Mouse (Mus musculus): ENCODE data around the gene Urgcp. TPM values are rescaled to one million over a fixed set of nuclear protein-coding genes. Genes with fewer than 3 reads are reported as not detected.
A peak's percentile ranks its signal among the peaks of the same experiment; 100 is the strongest.
"Not testable (repeated sequence)": the region's sequence is repeated elsewhere in the genome, so short reads cannot be mapped to it uniquely, and the experiment has no call there.

Gene Urgcp
- polyA plus RNA-seq (2014; fragmentation: Nextera tagmentation; extraction: Ambion mirVana) = 17.6 and 18.2 TPM in 2 replicates

DNA sequence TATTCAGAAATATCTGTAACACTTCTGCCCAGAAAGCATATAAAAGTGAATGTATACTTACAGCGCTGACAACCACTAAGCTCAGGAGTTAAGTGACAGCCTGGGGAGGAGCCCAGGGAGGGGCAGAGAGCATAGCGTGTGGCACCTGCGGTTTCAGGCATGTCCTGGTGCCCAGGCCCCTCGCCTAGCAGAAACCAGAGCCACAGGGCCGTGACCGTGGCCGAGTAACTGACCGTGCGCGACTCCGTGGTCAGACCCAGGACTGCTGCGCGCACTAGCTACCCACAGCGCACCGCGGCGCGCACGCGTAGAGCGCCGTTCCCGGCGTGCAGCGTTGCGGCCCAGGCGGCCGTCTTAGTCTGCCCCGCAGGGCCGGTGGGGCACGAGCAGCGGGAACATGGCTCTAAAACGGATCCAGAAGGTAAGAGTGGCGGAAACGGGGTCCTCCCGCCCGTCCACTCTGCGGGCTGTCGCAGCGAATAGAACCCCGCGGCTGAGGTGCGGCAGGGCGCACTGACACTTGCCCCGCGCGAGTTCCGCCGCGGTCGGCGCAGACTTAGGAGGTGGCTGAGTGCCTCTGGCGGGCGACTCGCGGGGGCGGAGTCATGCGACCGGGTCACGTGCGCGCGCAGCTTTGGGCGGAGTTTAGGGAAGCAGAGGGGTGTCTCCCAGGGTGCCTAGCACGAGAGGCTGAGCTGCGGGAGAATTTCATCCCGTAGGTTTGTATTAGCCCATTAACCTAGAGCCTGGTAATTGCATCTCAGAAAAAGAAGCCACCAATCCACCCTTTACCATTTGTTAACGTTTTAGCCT, at the start of gene Urgcp:
Urgcp (minus strand) TSS at position 557 of the 813 bp plus-strand sequence.
- H3K4me3 ChIP-seq (ENCODE audit: low read depth, low read length) = peak within 1 kb of the TSS; percentile 91
- peaks cover 2% of the 10 kb centered on the region; the same call in 1 of the 2 replicates for H3K4me1 ChIP-seq (replicated peaks; ENCODE audit: control insufficient read depth, insufficient read depth, low read length)
- H3K27me3 ChIP-seq (replicated peaks; ENCODE audit: control insufficient read depth, insufficient read depth, low read length) = no peaks in the 10 kb centered on the region
- DNase-seq (ENCODE audit: low spot score) = peak; percentile 100
- H3K9me3 ChIP-seq (ENCODE audit: control insufficient read depth, low read length) = no peaks in the 10 kb centered on the region
- peak within 1 kb of the TSS; percentile 89 for H3K4me2 ChIP-seq (ENCODE audit: low read length)
- WGBS = under 1% methylated on average over 67 of the region's 68 CpGs
- peak; percentile 99 for ATAC-seq (replicated peaks; ENCODE audit: low FRiP score, low TSS enrichment, low read depth)
- no peaks in the 10 kb centered on the region for H3K36me3 ChIP-seq (ENCODE audit: control insufficient read depth, insufficient read depth, low read length)
- peak within 1 kb of the TSS; percentile 87 for H3K9ac ChIP-seq (ENCODE audit: low read length)
- H3K27ac ChIP-seq (ENCODE audit: low read depth) = peak within 1 kb of the TSS; percentile 93

DNA sequence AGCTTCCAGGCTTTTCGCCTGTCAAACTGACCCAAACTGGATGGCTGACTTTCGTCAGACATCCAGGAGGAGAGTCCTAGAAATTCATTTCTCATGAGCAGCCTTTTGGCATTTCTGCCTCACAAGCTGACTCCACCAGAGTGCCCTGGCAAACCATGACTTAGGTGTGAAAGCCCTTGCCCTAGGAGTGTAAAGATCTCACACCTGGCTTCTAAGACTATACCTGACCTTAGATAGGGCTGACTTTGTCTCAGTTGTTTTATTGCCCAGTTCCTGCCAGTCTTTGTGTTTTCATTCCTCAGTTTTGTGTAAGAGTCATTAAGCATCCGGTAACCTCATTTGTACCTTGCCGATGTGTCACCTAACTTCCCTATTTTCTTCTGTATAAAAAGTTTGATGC, 47.3 kb upstream of the Urgcp start:
- not testable (repeated sequence) for H3K27ac ChIP-seq (ENCODE audit: low read depth); H3K9me3 ChIP-seq (ENCODE audit: control insufficient read depth, low read length); H3K36me3 ChIP-seq (ENCODE audit: control insufficient read depth, insufficient read depth, low read length); H3K9ac ChIP-seq (ENCODE audit: low read length); DNase-seq (ENCODE audit: low spot score); H3K4me3 ChIP-seq (ENCODE audit: low read depth, low read length); H3K4me1 ChIP-seq (replicated peaks; ENCODE audit: control insufficient read depth, insufficient read depth, low read length); ATAC-seq (replicated peaks; ENCODE audit: low FRiP score, low TSS enrichment, low read depth); H3K4me2 ChIP-seq (ENCODE audit: low read length); H3K27me3 ChIP-seq (replicated peaks; ENCODE audit: control insufficient read depth, insufficient read depth, low read length)
- whole genome bisulfite sequencing = 81% methylated on average over 4 of the region's 4 CpGs

DNA sequence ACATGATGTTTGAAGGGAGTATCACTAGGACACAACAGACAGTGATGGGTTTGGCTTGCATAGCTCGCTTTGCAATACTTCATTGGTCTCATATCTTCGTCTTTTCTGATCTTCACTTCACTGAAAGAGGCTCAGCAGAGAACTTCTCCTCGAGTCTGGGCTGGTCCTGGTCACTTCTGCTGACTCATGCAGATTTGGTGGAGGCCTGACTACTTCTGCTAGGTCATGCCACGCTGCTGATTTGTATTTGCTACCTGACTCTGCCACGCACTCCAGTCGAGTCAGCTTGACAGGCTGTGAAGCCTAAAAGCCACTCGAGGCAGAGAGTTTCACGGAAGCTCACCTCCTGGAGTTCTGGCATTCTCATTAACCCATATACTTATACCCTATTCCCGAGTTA, 45.8 kb upstream of the Urgcp start:
- no peak for ATAC-seq (replicated peaks; ENCODE audit: low FRiP score, low TSS enrichment, low read depth)
- no peak for DNase-seq (ENCODE audit: low spot score)
- Histone ChIP-seq H3K9me3 (ENCODE audit: control insufficient read depth, low read length) (no peaks in the 10 kb centered on the region), H3K36me3 (ENCODE audit: control insufficient read depth, insufficient read depth, low read length) (no peaks in the 10 kb centered on the region), H3K9ac (ENCODE audit: low read length) (no peak overlapping the region), H3K27me3 (replicated peaks; ENCODE audit: control insufficient read depth, insufficient read depth, low read length) (no peaks in the 10 kb centered on the region), H3K4me1 (replicated peaks; ENCODE audit: control insufficient read depth, insufficient read depth, low read length) (peaks cover 4% of the 10 kb centered on the region; the same call in 1 of the 2 replicates), H3K27ac (ENCODE audit: low read depth) (no peak overlapping the region), H3K4me2 (ENCODE audit: low read length) (no peak overlapping the region), H3K4me3 (ENCODE audit: low read depth, low read length) (no peak overlapping the region)
- WGBS = 85% methylated on average over 9 of the region's 9 CpGs

DNA sequence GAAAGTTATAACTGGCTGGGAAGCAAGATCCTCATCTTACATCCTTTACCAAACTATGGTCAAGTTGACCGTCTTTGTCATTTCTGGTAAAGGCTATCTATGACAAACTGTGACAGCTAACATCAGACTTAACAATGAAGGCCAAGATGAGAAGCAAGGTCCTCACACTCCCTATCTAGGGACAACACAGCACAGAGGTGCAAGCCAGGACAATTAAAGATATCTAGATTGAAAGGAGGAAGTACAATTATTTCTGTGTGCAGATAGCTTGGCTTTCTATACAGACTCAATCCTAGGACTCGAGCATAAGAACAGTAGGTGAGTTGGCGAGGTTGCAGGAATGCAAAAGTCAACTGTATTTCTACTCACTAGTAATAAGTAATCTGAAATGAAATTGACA, 43.5 kb upstream of the Urgcp start:
- DNase-seq (ENCODE audit: low spot score) = no peak
- peaks cover 6% of the 10 kb centered on the region; the same call in 1 of the 2 replicates for H3K4me1 ChIP-seq (replicated peaks; ENCODE audit: control insufficient read depth, insufficient read depth, low read length)
- H3K36me3 ChIP-seq (ENCODE audit: control insufficient read depth, insufficient read depth, low read length) = peaks cover 6% of the 10 kb centered on the region; the same call in 1 of the 2 replicates
- no peak overlapping the region for H3K27ac ChIP-seq (ENCODE audit: low read depth)
- no peaks in the 10 kb centered on the region for H3K27me3 ChIP-seq (replicated peaks; ENCODE audit: control insufficient read depth, insufficient read depth, low read length)
- no peak for ATAC-seq (replicated peaks; ENCODE audit: low FRiP score, low TSS enrichment, low read depth)
- no peak overlapping the region for H3K4me2 ChIP-seq (ENCODE audit: low read length)
- no peak overlapping the region for H3K9ac ChIP-seq (ENCODE audit: low read length)
- H3K9me3 ChIP-seq (ENCODE audit: control insufficient read depth, low read length) = no peaks in the 10 kb centered on the region
- WGBS = 91% methylated on average over 3 of the region's 3 CpGs
- H3K4me3 ChIP-seq (ENCODE audit: low read depth, low read length) = no peak overlapping the region

DNA sequence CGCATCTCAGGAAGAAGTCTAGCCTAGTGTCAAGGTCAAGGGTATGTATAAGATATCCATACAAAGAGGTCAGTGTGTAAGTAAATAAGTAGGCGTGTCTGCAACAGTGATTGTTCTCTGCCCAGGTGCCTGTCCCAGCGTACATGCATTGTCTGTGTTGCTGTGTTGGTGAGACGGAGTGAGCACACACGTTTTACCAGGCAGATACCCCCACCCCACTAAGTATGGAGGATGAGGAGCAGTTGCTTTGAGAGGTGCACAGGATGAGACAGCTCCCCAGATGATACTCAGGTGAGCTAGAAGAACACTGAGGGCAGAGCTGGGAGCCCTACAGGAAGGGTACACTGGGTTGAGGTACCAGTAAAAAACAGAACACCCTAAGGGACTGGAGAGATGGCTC, 42.0 kb upstream of the Urgcp start:
- Histone ChIP-seq H3K27ac (ENCODE audit: low read depth) (no peak overlapping the region), H3K4me2 (ENCODE audit: low read length) (no peak overlapping the region), H3K36me3 (ENCODE audit: control insufficient read depth, insufficient read depth, low read length) (peaks cover 22% of the 10 kb centered on the region), H3K9ac (ENCODE audit: low read length) (no peak overlapping the region), H3K9me3 (ENCODE audit: control insufficient read depth, low read length) (no peaks in the 10 kb centered on the region), H3K4me3 (ENCODE audit: low read depth, low read length) (no peak overlapping the region), H3K27me3 (replicated peaks; ENCODE audit: control insufficient read depth, insufficient read depth, low read length) (no peaks in the 10 kb centered on the region), H3K4me1 (replicated peaks; ENCODE audit: control insufficient read depth, insufficient read depth, low read length) (peaks cover 6% of the 10 kb centered on the region; the same call in 1 of the 2 replicates)
- DNase-seq (ENCODE audit: low spot score) = no peak
- WGBS = 62% methylated on average over 5 of the region's 5 CpGs
- no peak for ATAC-seq (replicated peaks; ENCODE audit: low FRiP score, low TSS enrichment, low read depth)

DNA sequence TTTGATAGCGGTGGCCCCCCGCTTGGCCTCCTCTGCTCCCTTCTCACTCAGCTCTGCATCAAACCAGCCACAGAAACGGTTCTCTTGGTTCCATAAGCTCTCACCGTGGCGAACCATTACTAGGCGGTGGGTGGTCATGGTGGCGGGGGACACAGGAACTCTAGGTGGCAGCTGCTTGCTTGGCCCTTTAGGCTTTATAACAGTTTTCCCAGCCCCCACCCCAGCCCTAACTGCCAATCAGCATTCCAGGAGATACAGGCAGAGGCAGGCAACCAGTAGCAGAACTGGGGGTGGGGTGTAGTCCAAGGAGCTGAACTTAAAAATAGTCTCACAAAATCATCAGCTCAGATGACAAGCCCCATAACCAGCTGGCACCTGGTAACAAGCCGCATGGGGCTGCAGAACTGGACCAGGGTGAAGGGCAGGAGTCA, 41.4 kb upstream of the Urgcp start, which contains the start of gene Pgam2:
Pgam2 (minus strand) TSS at position 183 of the 431 bp plus-strand sequence.
- H3K36me3 ChIP-seq (ENCODE audit: control insufficient read depth, insufficient read depth, low read length) = peaks cover 27% of the 10 kb centered on the region
- H3K9ac ChIP-seq (ENCODE audit: low read length) = no peak within 1 kb of the TSS
- no peaks in the 10 kb centered on the region for H3K9me3 ChIP-seq (ENCODE audit: control insufficient read depth, low read length)
- no peak within 1 kb of the TSS for H3K4me2 ChIP-seq (ENCODE audit: low read length)
- H3K27me3 ChIP-seq (replicated peaks; ENCODE audit: control insufficient read depth, insufficient read depth, low read length) = no peaks in the 10 kb centered on the region
- ATAC-seq (replicated peaks; ENCODE audit: low FRiP score, low TSS enrichment, low read depth) = no peak
- 47% methylated on average over 8 of the region's 8 CpGs for WGBS
- peaks cover 6% of the 10 kb centered on the region; the same call in 1 of the 2 replicates for H3K4me1 ChIP-seq (replicated peaks; ENCODE audit: control insufficient read depth, insufficient read depth, low read length)
- no peak within 1 kb of the TSS for H3K27ac ChIP-seq (ENCODE audit: low read depth)
- H3K4me3 ChIP-seq (ENCODE audit: low read depth, low read length) = no peak within 1 kb of the TSS
- DNase-seq (ENCODE audit: low spot score) = no peak

DNA sequence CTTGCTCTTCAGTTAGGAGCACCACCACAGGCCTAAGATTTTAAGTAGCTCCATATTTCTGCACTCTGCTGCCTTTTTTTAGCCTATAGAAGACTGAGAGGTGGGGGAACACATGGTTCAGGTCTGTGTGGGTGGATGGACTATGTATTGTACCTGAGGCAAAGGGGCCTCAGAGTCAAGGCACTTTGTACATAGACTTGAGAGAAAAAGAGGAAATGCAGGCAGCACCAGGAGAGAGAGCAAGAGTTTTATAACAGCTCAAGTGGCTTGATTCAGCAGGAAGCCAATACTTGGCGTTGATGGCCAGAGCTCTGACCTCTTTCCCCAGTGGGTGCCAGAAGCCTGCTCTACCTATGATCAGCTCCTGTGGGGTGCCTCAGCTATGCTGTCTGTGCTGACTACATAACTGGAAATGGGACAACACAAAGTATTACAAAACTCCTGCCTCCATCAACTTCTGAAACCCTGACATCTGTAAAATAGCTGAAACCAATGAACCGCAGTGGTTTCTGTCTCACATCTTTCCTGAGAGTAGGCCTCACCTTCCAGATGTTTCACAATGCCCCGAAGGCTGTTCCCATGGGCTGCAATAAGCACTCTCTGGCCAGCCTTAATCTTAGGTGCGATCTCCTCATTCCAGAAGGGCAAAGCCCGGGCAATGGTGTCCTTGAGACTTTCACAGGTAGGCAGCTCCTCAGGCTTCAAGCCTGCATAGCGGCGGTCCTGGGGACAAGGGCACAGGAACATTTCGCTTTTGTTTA, 40.5 kb upstream of the Urgcp start:
- Histone ChIP-seq H3K9ac (ENCODE audit: low read length) (no peak overlapping the region), H3K27me3 (replicated peaks; ENCODE audit: control insufficient read depth, insufficient read depth, low read length) (no peaks in the 10 kb centered on the region), H3K4me3 (ENCODE audit: low read depth, low read length) (no peak overlapping the region), H3K9me3 (ENCODE audit: control insufficient read depth, low read length) (no peaks in the 10 kb centered on the region), H3K36me3 (ENCODE audit: control insufficient read depth, insufficient read depth, low read length) (peaks cover 35% of the 10 kb centered on the region), H3K4me2 (ENCODE audit: low read length) (no peak overlapping the region), H3K27ac (ENCODE audit: low read depth) (no peak overlapping the region), H3K4me1 (replicated peaks; ENCODE audit: control insufficient read depth, insufficient read depth, low read length) (peaks cover 6% of the 10 kb centered on the region; the same call in 1 of the 2 replicates)
- peak; percentile 48; the same call in 1 of the 2 replicates for ATAC-seq (replicated peaks; ENCODE audit: low FRiP score, low TSS enrichment, low read depth)
- 68% methylated on average over 8 of the region's 8 CpGs for WGBS
- no peak for DNase-seq (ENCODE audit: low spot score)

DNA sequence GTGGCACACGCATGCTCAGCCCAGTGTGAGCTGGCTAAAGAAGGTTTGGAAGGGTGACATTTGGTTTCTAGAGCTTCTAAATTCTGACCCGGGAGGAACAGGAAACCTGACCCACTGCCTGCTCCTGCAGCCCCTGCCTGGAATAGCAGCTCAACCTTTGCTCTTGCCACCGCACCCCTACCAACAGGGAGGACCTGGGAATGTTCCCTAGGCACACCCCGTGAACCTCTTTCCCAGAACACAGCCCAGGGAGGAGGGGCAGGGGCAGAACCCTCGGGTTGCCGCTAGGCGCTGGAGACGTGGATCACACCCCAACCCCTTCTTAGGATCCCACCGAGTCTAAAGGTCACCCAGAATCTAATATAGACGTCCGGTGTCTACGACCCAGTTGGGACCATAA, 39.8 kb upstream of the Urgcp start:
- Histone ChIP-seq H3K9me3 (ENCODE audit: control insufficient read depth, low read length) (no peaks in the 10 kb centered on the region), H3K4me2 (ENCODE audit: low read length) (no peak overlapping the region), H3K4me3 (ENCODE audit: low read depth, low read length) (no peak overlapping the region), H3K27me3 (replicated peaks; ENCODE audit: control insufficient read depth, insufficient read depth, low read length) (no peaks in the 10 kb centered on the region), H3K27ac (ENCODE audit: low read depth) (no peak overlapping the region), H3K36me3 (ENCODE audit: control insufficient read depth, insufficient read depth, low read length) (peaks cover 42% of the 10 kb centered on the region), H3K9ac (ENCODE audit: low read length) (no peak overlapping the region), H3K4me1 (replicated peaks; ENCODE audit: control insufficient read depth, insufficient read depth, low read length) (peaks cover 6% of the 10 kb centered on the region; the same call in 1 of the 2 replicates)
- DNase-seq (ENCODE audit: low spot score) (no peak), ATAC-seq (replicated peaks; ENCODE audit: low FRiP score, low TSS enrichment, low read depth) (peak; percentile 31; the same call in 1 of the 2 replicates)
- WGBS = 73% methylated on average over 12 of the region's 12 CpGs

Measured in intestine, embryonic 14.5 days (tissue).